Mouse (Mus musculus): ENCODE results near the gene Olfr730.

Gene Olfr730

DNA sequence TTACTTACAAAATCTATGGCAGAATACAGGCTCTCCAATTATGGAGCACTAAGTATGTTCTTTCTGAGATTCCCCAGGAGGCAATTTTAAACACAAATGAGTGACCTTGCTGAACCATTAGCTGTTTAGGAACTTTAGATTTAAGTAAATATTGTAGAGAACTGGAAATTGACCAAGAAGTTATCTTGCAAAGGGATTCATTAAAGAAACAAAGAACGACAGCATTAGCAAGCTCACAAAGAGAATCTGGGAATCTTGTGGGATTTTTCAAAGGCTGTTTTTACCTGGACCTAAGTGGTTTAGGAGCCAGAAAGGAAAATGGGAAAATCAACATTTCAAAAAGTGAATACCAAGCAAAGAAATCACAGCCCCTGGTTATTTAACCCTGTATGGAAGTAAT is at the start of gene Olfr730:
Gene Olfr730, minus strand, starts transcription at position 101 of the 400 bp plus-strand sequence.
- DNase-seq, result no peak

DNA sequence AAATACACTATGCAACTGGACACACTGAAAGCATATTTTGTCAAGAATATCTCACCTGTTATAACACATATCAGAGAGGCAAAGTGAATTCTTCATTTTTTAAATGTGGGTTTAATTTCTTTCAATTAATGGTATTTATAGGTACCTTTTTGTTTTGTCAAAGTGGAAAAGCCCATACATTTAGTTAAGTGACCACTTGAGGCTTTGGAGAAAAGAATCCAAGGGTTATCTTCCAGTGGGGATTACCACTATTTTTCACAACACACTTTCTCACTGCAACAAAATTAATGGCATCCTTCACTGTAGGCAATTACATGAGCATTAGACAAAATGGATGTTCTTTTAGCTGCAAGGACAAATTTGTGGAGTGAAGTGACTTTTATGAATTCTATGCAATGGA is 35.2 kb downstream of the Olfr730 start, which contains the start of gene Olfr729:
Gene Olfr729, minus strand, starts transcription at position 101 of the 400 bp plus-strand sequence.
- no peak for DNase-seq

DNA sequence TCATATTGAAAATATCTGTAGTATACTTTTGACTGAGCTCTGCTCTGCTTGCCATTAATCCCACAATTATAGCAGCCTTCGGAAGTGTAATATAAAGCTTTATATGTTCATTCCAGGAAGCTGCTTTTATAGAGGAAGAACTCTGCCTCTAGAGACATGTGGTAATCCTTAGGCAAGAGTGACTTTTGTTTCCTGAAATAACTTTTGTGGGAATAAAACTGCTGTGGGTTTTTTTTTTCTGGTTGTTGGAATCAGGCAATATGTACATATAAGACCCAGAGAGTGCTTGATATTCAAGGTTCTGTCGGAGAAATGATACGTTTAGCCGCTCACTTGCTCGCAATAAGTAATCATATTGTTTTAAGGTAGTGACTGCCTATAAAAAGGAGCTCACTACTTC is 45.4 kb downstream of the Olfr730 start, which contains the start of gene Olfr728:
Gene Olfr728, minus strand, starts transcription at position 101 of the 400 bp plus-strand sequence.
- no peak for DNase-seq

Measured in right cerebral cortex, postnatal 25 days (tissue).